Mouse (Mus musculus) activated CD4-positive, CD25-positive, alpha-beta regulatory T cell, adult 9 weeks (primary cell): Measurements from ENCODE around the gene Olfr988. TPM values are rescaled to one million over a fixed set of nuclear protein-coding genes. Genes with fewer than 3 reads are reported as not detected.

Experiments
- polyA plus RNA-seq: library from polyadenylated mRNA; unstranded; fragments of 100-300 nt; shearing (Covaris generic); gene quantifications from one replicate; pipeline ENCODE4 v1.2.1, GENCODE M21; 2017

Gene Olfr988
- not detected for polyA plus RNA-seq

GRCm38 (mm10) chr2:85363127-85363526 is at the start of gene Olfr988:
TSS of gene Olfr988 (minus strand) at chr2:85363227.

GRCm38 (mm10) chr2:85409369-85409768 is 46.3 kb upstream of the Olfr988 start, which contains the start of gene Olfr992:
TSS of gene Olfr992 (minus strand) at chr2:85409469.

GRCm38 (mm10) chr2:85339215-85339614 is 23.8 kb downstream of the Olfr988 start, which contains the start of gene Olfr987:
TSS of gene Olfr987 (minus strand) at chr2:85339315.

Other genes with a start within 250 kb of the Olfr988 start
- gene Aplnr, start 227.0 kb downstream of the Olfr988 start, polyA plus RNA-seq = not detected
- not detected for gene Lrrc55, start 166.0 kb downstream of the Olfr988 start, polyA plus RNA-seq
- 0.26 TPM for gene Olfr987, start 23.9 kb downstream of the Olfr988 start, polyA plus RNA-seq
- gene Olfr992, start 46.2 kb upstream of the Olfr988 start, polyA plus RNA-seq = not detected
- not detected for gene Olfr993, start 51.6 kb upstream of the Olfr988 start, polyA plus RNA-seq
- not detected for gene Olfr994, start 73.2 kb upstream of the Olfr988 start, polyA plus RNA-seq
- gene Olfr995, start 80.4 kb upstream of the Olfr988 start, polyA plus RNA-seq = not detected
- gene 4833423E24Rik, start 155.8 kb upstream of the Olfr988 start, polyA plus RNA-seq = not detected
- not detected for gene Olfr996, start 216.0 kb upstream of the Olfr988 start, polyA plus RNA-seq
- gene Olfr998, start 225.7 kb upstream of the Olfr988 start, polyA plus RNA-seq = not detected
- gene Olfr1000, start 248.7 kb upstream of the Olfr988 start, polyA plus RNA-seq = not detected